Mouse (Mus musculus) kidney, postnatal 36 days (tissue): Measurements from ENCODE around the gene Hmx3.

Experiments
- DNase-seq, 2 experiments: peaks; one replicate each; pipeline ENCODE4 v3.0.0; 2021 to 2022; ENCODE audit warnings: mixed read lengths in 2 of 2

Gene Hmx3

GRCm38 (mm10) chr7:131542115-131542871 lies at the start of gene Hmx3:
Gene Hmx3, plus strand, starts transcription at chr7:131542867.
- DNase-seq = peak in 1 of 2 experiments; percentile 24

GRCm38 (mm10) chr7:131503739-131504138 lies 38.9 kb upstream of the Hmx3 start:
- DNase-seq = no peak

GRCm38 (mm10) chr7:131539979-131540378 lies 2.7 kb upstream of the Hmx3 start:
- DNase-seq = peak; percentile 85 to 94

GRCm38 (mm10) chr7:131541184-131542114 lies 1.2 kb upstream of the Hmx3 start:
- peak in 1 of 2 experiments; percentile 22 for DNase-seq

- DNase-seq = no peak
Measured at GRCm38 (mm10) chr7:131542872-131543622, 380 bp downstream of the Hmx3 start.

- peak in 1 of 2 experiments; percentile 23 for DNase-seq
Measured at GRCm38 (mm10) chr7:131543623-131544481, 1.2 kb downstream of the Hmx3 start.

GRCm38 (mm10) chr7:131544871-131545270 lies 2.2 kb downstream of the Hmx3 start:
- DNase-seq = no peak

- no peak for DNase-seq
Measured at GRCm38 (mm10) chr7:131545701-131546385, 3.2 kb downstream of the Hmx3 start.

- no peak for DNase-seq
Measured at GRCm38 (mm10) chr7:131546423-131546822, 3.8 kb downstream of the Hmx3 start.

- DNase-seq = no peak
Measured at GRCm38 (mm10) chr7:131547481-131547880, 4.8 kb downstream of the Hmx3 start.

GRCm38 (mm10) chr7:131548473-131548872 lies 5.8 kb downstream of the Hmx3 start, which contains the start of gene Hmx2:
Gene Hmx2, plus strand, starts transcription at chr7:131548773.
- no peak for DNase-seq

GRCm38 (mm10) chr7:131551471-131551870 lies 8.8 kb downstream of the Hmx3 start:
- no peak for DNase-seq

- DNase-seq = no peak
Measured at GRCm38 (mm10) chr7:131551931-131552741, 9.5 kb downstream of the Hmx3 start.

- no peak for DNase-seq
Measured at GRCm38 (mm10) chr7:131552781-131553180, 10.1 kb downstream of the Hmx3 start.

GRCm38 (mm10) chr7:131553771-131554175 lies 11.1 kb downstream of the Hmx3 start:
- peak; percentile 26 to 66 for DNase-seq

GRCm38 (mm10) chr7:131554341-131555180 lies 11.9 kb downstream of the Hmx3 start:
- DNase-seq = peak in 1 of 2 experiments; percentile 25

GRCm38 (mm10) chr7:131555301-131556081 lies 12.8 kb downstream of the Hmx3 start:
- DNase-seq = peak in 1 of 2 experiments; percentile 40

GRCm38 (mm10) chr7:131556116-131556515 lies 13.4 kb downstream of the Hmx3 start:
- DNase-seq = peak in 1 of 2 experiments; percentile 18
